Mouse (Mus musculus) kidney, embryonic 14.5 days (tissue): ENCODE measurements at regions not wholly inside any gene's neighbourhood (a gene's known extent, or its start where the extent isn't known, plus 50 kb on each side); places are given as distances from the start of the nearest gene placed in this dataset.

Source experiments
- ATAC-seq: fragments of 200-750 bp; cut with Nextera tagmentation; 2 replicates; pipeline ENCODE4 v1.8.0; 2017; ENCODE audit warnings: moderate number of reproducible peaks, mild to moderate bottlenecking, moderate TSS enrichment, moderate library complexity; ENCODE audit not compliant: low FRiP score, low TSS enrichment
- H3K27ac ChIP-seq: fragments of 300-500 bp; sonication (generic); 2 replicates; pipeline ENCODE4 v1.5.1; 2014; ENCODE audit warnings: low read depth, mild to moderate bottlenecking, low read length, moderate library complexity, mixed read lengths
- H3K27me3 ChIP-seq: fragments of 300-500 bp; sonication (generic); 2 replicates; pipeline ENCODE4 v1.6.1; 2014; ENCODE audit warnings: mild to moderate bottlenecking, low read length; ENCODE audit not compliant: control insufficient read depth, insufficient read depth
- H3K36me3 ChIP-seq: fragments of 300-500 bp; sonication (generic); 2 replicates; pipeline ENCODE4 v1.6.1; 2014; ENCODE audit warnings: low read length, mixed read lengths; ENCODE audit not compliant: control insufficient read depth, insufficient read depth
- H3K4me1 ChIP-seq: fragments of 300-500 bp; sonication (generic); 2 replicates; pipeline ENCODE4 v1.6.1; 2014; ENCODE audit warnings: low read length, mixed read lengths; ENCODE audit not compliant: control insufficient read depth, insufficient read depth
- H3K4me2 ChIP-seq: fragments of 300-500 bp; sonication (generic); replicated peaks from 2 replicates; pipeline ENCODE4 v1.6.1; 2014; ENCODE audit warnings: low read depth, mild to moderate bottlenecking, low read length
- H3K4me3 ChIP-seq: fragments of 300-500 bp; sonication (generic); 2 replicates; pipeline ENCODE4 v1.5.1; 2014; ENCODE audit warnings: mild to moderate bottlenecking, low read length
- H3K9ac ChIP-seq: fragments of 300-500 bp; sonication (generic); 2 replicates; pipeline ENCODE4 v1.6.1; 2014; ENCODE audit warnings: low read depth, mild to moderate bottlenecking, low read length, moderate library complexity
- H3K9me3 ChIP-seq: fragments of 300-500 bp; sonication (generic); 2 replicates; pipeline ENCODE4 v1.6.1; 2016; ENCODE audit warnings: low read length; ENCODE audit not compliant: control insufficient read depth
- WGBS: fragments of 180-500 bp; shearing (Covaris S2); extraction: QIAGEN DNeasy Blood & Tissue Kit; methylation state at CpG from one replicate; pipeline ENCODE4 v1.1.7; 2014; 5-methylcytosine and 5-hydroxymethylcytosine counted together

DNA sequence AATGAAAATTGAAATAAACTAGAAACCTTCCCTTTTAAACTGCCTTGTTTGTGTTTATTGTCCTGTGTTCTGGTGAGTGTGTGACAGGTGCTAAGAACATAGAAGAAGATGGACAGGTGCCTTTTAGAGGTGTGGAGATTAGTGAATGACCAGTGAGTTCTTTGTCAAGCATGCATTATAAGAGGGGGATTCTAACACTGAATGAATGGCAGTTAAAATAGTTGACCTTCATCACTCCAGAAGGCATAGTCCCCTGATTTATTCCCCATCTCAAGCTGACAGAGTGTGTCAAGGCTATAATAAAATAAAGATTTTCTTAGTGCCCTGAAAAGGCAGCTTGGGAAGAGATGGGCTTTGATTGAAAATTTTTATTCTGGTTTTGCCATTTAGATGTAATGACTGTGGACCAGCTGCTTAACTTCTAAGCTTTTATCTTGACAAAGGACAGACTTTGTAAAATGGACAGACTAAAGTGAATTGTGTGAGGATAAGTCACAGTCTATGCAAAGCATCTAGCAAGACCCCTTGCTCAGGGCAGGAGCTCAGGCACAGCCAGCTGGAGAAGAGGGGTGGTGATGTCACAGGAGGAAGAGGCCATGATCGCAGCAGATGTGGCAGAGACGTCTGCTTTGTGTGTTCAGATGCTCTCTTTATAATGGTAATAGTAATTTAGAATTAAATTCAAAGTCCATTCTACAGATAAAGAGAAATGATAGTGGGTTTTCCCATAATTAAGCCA lies 1195.8 kb upstream of the Tenm4 start:
- WGBS, result 75% methylated on average over 2 of the region's 2 CpGs
- no peaks in the 10 kb centered on the region for H3K36me3 ChIP-seq
- ATAC-seq, result 0 out of 2 replicates have a peak, but pooled peaks have one; percentile 49

DNA sequence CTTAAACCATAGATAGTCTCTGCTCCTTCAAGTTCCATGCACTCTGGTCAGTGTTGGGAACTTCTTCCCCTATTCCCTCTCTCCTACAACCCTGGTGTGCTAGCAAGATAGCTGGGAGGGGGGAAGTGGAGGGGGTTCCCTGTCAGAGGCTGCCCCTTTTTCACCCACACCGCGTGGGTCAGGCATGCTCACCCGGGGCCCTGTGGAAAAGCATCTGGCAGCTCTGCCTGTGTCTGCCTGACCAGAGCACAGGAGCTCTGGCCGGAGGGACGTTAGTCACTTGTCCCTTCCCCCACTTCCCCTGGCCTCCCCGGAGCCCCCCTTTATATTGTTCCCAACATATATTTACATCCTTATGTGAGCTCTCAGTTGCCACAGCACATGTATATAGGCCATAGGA lies 1174.8 kb upstream of the Tenm4 start:
- Histone ChIP-seq H3K4me1 (no peaks in the 10 kb centered on the region), H3K4me2 (no peak overlapping the region), H3K9ac (no peak overlapping the region), H3K4me3 (no peak overlapping the region), H3K27ac (no peak overlapping the region), H3K27me3 (no peaks in the 10 kb centered on the region), H3K36me3 (no peaks in the 10 kb centered on the region), H3K9me3 (no peaks in the 10 kb centered on the region)
- no peak for ATAC-seq
- 57% methylated on average over 6 of the region's 6 CpGs for WGBS

More for the DNA sequence above, 1195.8 kb upstream of the Tenm4 start:
- H3K4me1 ChIP-seq, result no peaks in the 10 kb centered on the region
- no peak overlapping the region for H3K4me3 ChIP-seq
- H3K27ac ChIP-seq, result no peak overlapping the region
- no peak overlapping the region for H3K4me2 ChIP-seq
- no peak overlapping the region for H3K9ac ChIP-seq
- H3K27me3 ChIP-seq, result no peaks in the 10 kb centered on the region
- no peaks in the 10 kb centered on the region for H3K9me3 ChIP-seq

DNA sequence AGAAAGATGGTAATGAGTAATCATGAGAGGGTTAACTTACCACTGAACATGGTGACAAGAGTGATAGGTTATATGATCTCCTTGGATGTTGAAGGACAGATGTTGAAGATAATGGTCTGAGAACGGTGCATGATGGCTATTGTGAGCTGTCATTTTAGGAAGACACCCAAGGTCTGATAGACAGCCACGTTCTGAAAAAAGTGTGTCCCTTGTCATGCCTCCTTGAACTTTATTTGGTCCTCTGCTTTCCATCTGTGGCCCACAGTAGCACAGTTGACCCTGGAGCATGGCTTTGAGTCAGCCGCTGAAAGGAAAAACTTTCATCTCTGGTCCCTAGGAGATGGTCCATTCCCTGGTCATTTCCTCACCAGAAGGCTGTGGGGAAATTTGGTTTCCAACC lies 1166.9 kb upstream of the Tenm4 start:
- 79% methylated on average over 3 of the region's 3 CpGs for WGBS
- ATAC-seq, result no peak
- H3K27ac ChIP-seq, result no peak overlapping the region
- no peaks in the 10 kb centered on the region for H3K36me3 ChIP-seq
- no peaks in the 10 kb centered on the region for H3K27me3 ChIP-seq
- no peak overlapping the region for H3K4me3 ChIP-seq
- H3K4me1 ChIP-seq, result no peaks in the 10 kb centered on the region
- H3K9ac ChIP-seq, result no peak overlapping the region
- no peaks in the 10 kb centered on the region for H3K9me3 ChIP-seq
- H3K4me2 ChIP-seq, result no peak overlapping the region

DNA sequence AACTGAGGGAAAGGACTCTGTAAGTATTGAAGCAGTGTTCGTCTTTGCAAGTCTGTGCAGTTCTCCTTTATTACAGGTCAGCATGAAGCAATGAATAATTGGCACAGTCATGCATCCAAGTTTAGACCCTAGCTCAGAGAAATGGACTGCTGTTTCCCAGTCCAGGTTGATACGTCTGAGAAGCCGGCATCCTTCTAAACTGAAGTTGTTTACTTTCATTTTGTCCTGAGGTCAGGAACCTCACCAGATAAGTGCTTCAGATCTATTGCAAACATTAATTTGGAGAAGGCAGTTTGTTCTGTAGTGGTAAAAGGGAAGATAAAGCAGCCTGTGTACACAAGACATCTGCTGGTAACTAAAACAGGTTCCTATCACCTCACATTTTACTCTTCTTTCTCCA lies 1165.6 kb upstream of the Tenm4 start:
- Histone ChIP-seq H3K36me3 (no peaks in the 10 kb centered on the region), H3K9ac (no peak overlapping the region), H3K4me1 (no peaks in the 10 kb centered on the region), H3K9me3 (no peaks in the 10 kb centered on the region), H3K27me3 (no peaks in the 10 kb centered on the region), H3K4me2 (no peak overlapping the region), H3K27ac (no peak overlapping the region), H3K4me3 (no peak overlapping the region)
- WGBS, result 63% methylated on average over 3 of the region's 3 CpGs
- ATAC-seq, result no peak

DNA sequence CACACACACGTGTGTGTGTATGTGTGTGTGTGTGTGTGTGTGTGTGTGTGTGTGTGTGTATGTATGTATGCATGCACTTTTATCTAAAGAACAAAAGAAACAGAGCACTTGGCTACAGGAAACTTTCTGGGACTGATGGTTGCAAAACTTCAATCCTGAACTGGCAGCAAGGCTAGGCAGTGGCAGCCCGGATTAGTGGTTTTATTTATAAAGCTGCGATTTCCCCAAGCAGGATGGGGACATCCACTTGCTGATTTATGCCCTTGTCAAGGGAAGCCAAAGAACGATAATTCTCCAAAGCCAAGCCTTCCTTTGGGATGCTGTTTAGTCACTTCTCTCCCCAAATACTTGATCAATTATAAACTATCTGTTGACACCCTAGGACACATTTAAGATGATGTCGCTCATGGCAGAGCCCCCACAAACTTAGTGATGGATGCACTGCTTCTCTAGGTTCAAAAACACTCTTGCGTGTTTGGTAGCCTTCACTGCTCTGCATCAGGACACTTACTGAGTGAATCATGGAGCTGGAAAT lies 1162.1 kb upstream of the Tenm4 start:
- no peak overlapping the region for H3K27ac ChIP-seq
- ATAC-seq, result no peak
- WGBS, result 53% methylated on average over 6 of the region's 6 CpGs
- H3K4me1 ChIP-seq, result no peaks in the 10 kb centered on the region
- no peaks in the 10 kb centered on the region for H3K9me3 ChIP-seq
- H3K36me3 ChIP-seq, result no peaks in the 10 kb centered on the region
- no peak overlapping the region for H3K4me3 ChIP-seq
- no peaks in the 10 kb centered on the region for H3K27me3 ChIP-seq
- H3K9ac ChIP-seq, result no peak overlapping the region
- H3K4me2 ChIP-seq, result no peak overlapping the region

DNA sequence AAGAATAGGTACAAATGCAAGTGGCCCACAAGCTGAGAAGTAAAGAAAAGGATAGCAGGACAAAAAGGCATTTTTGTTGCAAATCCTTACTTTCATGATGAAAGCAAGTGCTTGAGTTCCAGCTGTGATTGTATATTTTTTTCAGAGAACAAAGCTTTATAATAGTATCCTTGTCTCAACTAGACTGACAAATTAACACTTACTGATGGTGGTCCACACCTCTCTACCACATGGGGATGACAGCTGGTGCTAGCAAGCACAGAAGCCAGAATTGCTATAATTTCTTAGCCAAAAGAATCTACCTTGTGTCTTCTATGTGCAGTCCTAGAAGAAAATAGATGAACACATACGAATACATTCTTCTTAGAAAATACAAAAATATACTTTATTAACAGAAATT lies 1150.8 kb upstream of the Tenm4 start:
- no peak overlapping the region for H3K4me3 ChIP-seq
- H3K27ac ChIP-seq, result no peak overlapping the region
- no peaks in the 10 kb centered on the region for H3K36me3 ChIP-seq
- no peak overlapping the region for H3K4me2 ChIP-seq
- no peaks in the 10 kb centered on the region for H3K27me3 ChIP-seq
- no peak overlapping the region for H3K9ac ChIP-seq
- 97% methylated on average over 1 of the region's 1 CpGs for WGBS
- no peaks in the 10 kb centered on the region for H3K4me1 ChIP-seq
- H3K9me3 ChIP-seq, result no peaks in the 10 kb centered on the region
- ATAC-seq, result no peak

DNA sequence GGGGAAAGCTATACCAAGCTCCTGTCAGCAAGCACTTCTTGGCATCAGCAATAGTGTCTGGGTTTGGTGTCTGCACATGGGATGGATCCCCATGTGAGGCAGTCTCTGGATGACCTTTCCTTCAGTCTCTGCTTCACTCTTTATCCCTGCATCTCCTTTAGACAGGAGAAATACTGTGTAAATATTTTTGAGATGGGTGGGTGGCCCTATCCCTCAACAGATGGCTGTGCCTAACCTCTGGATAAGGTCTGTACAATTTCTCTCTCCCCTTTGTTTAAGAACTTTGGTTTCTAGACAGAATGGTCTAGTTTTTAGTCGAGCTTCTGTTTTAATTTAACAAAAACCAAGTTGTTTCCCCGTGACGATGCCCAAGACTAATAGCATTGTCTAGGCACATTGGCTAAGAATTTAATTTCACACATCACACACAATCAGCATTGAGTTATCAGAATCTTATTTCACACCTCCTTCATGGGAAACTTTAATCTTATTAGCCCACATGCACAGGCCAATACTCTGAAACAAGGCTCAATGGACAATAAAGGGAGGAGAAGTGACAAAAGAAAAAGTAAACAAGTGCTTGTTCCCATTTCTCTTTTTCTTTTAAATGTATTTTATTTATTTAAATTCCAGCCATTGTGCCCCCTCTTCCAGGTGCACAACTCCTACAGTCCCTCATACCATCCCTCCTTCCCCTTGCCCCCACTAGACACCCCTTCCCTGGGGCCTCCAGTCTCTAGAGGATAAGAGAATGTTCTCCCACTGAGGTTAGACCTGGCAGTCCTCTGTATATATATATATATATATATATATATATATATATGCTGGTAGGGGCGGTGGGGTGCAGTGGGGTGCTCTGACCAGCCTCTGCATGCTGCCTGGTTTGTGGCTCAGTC lies 1142.9 kb upstream of the Tenm4 start:
- Histone ChIP-seq H3K4me2 (no peak overlapping the region), H3K4me3 (no peak overlapping the region), H3K9me3 (no peaks in the 10 kb centered on the region), H3K27ac (no peak overlapping the region), H3K27me3 (no peaks in the 10 kb centered on the region), H3K36me3 (no peaks in the 10 kb centered on the region), H3K4me1 (no peaks in the 10 kb centered on the region), H3K9ac (no peak overlapping the region)
- ATAC-seq, result no peak
- WGBS, result 85% methylated on average over 4 of the region's 4 CpGs
